Mouse (Mus musculus) myocyte (in vitro differentiated cells): ENCODE measurements around the gene Ctxn1.

ENCODE experiments used
- MAX ChIP-seq: IDR thresholded peaks from one replicate; pipeline ENCODE4 v1.6.1; 2011; ENCODE audit warnings: low read depth, mild to moderate bottlenecking, control low read depth
- POLR2A ChIP-seq: IDR thresholded peaks from one replicate; pipeline ENCODE4 v1.6.1; 2011; ENCODE audit warnings: low read depth, mild to moderate bottlenecking, control low read depth, moderate library complexity; ENCODE audit not compliant: insufficient read length

DNA sequence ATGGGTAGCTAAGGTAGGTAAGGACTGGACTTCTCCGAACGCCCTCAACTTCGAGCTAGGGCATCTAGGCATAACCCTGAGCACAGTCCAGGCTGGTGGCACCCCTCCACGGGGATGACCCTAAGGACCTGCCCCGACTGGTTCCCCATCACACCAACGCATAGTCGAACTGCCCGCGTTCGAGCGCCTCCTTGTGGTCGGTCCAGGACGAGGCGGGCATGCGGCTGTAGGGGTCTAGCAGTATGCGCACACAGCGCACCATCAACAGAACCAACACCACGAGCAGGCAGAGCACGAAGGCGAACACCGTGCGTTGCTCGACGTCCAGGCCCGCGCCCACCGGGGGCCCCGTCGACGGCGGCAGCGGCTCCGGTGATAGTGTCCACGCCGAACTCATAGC is 841 bp downstream of the Ctxn1 start:
- TF ChIP-seq POLR2A (no peak), MAX (no peak)
